Comparison of ENCODE assay signal across 8 mouse cellular contexts in genomic region chr2:27009714-27010244, GRCm38 (mm10). TPM values are rescaled to one million over a fixed set of nuclear protein-coding genes. Genes with fewer than 3 reads are reported as not detected.
A peak's percentile ranks its signal among the peaks of the same experiment; 100 is the strongest.
DNase-seq lines count a peak whose midpoint lies in the region; ATAC-seq lines count a peak whose summit lies in the region.

TSS of gene Cacfd1 (plus strand) at chr2:27009926.

- ATAC-seq in inflammation-experienced regulatory T-cells, adult 6 months: peak; percentile 91

- DNase-seq in adipocyte (ENCODE audit: low spot score): peak; percentile 83
- DNase-seq in embryo, embryonic 10 days (ENCODE audit: low spot score): peak; percentile 91
- DNase-seq in gastrocnemius, postnatal 14 days: peak; percentile 87
- DNase-seq in left cerebral cortex, postnatal 14 days (ENCODE audit: low spot score in 2 of 2): peak; percentile 81 to 82
- peak; percentile 90 for DNase-seq in mesoderm, embryonic 11.5 days (ENCODE audit: low read depth, low spot score)
- peak; percentile 76 to 78 for DNase-seq in right cerebral cortex, postnatal 36 days (ENCODE audit: low spot score in 2 of 2)
- DNase-seq in yolk sac, embryonic 10.5 days (ENCODE audit: low spot score): peak; percentile 95

- intact Hi-C loops in gastrocnemius, postnatal 14 days (cut with DNase I; ENCODE audit: low total_unique reads): loop anchor here (10.0 kb wide), 1 partner anchor 75 kb away; the partner anchor contains the start of genes Stkld1 and Surf4
- intact Hi-C loops in left cerebral cortex, postnatal 14 days (cut with DNase I): loop anchor here (1.0 kb wide), 1 partner anchor 45 kb away; the partner anchor contains the start of gene Rexo4

RNA-seq across cellular contexts. Expression of gene Cacfd1, which starts in this region (rescaled TPM):
- total RNA-seq in gastrocnemius, postnatal 14 days (2021): 10 to 100 TPM; 21.2 to 21.4 TPM
- 10 to 100 TPM; 12.9 to 19.5 (median 17.3) TPM for polyA plus RNA-seq in inflammation-experienced regulatory T-cells, adult 6 months (2017; shearing (Covaris generic))
- 10 to 100 TPM; 50.4 to 51.0 TPM for total RNA-seq in left cerebral cortex, postnatal 14 days (2021)

Comparison
In these comparisons a context has a peak if more than half of its experiments do, and no peak if none do; other contexts are left out.
1. Peak in every context shown above with its lines: DNase-seq and ATAC-seq.